Mouse (Mus musculus) kidney, adult 2 months (tissue): Measurements from ENCODE around the gene Lrp3. TPM values are rescaled to one million over a fixed set of nuclear protein-coding genes. Genes with fewer than 3 reads are reported as not detected.

Experiments
- DNase-seq: peaks from one replicate; pipeline ENCODE4 v3.0.0; 2021
- H3K27ac ChIP-seq: fragments of 200-500 bp; 2 replicates; pipeline ENCODE4 v1.5.1; 2012; ENCODE audit warnings: low read depth, low read length, control low read depth, inconsistent platforms; ENCODE audit not compliant: insufficient read depth
- H3K27me3 ChIP-seq: fragments of 200-500 bp; replicated peaks from 2 replicates; pipeline ENCODE4 v1.6.1; 2012; ENCODE audit warnings: mild to moderate bottlenecking, moderate library complexity, low read length, inconsistent platforms; ENCODE audit not compliant: control insufficient read depth, insufficient read depth
- H3K36me3 ChIP-seq: fragments of 200-500 bp; 2 replicates; pipeline ENCODE4 v1.6.1; 2012; ENCODE audit warnings: mild to moderate bottlenecking, moderate library complexity, low read length, inconsistent platforms; ENCODE audit not compliant: control insufficient read depth, insufficient read depth
- H3K4me1 ChIP-seq: fragments of 200-500 bp; 2 replicates; pipeline ENCODE4 v1.6.1; 2011; ENCODE audit warnings: low read length; ENCODE audit not compliant: control insufficient read depth, insufficient read depth
- H3K4me3 ChIP-seq: fragments of 200-500 bp; 2 replicates; pipeline ENCODE4 v1.5.1; 2011; ENCODE audit warnings: mild to moderate bottlenecking, low read depth, low read length, control low read depth; ENCODE audit not compliant: insufficient read depth
- CTCF ChIP-seq: fragments of 200-500 bp; conservative IDR thresholded peaks from 2 replicates; pipeline ENCODE4 v1.5.1; 2011; ENCODE audit warnings: low read depth, mild to moderate bottlenecking, control low read depth, low read length, moderate library complexity, mixed read lengths; ENCODE audit not compliant: insufficient read depth, insufficient read length
- POLR2A ChIP-seq: fragments of 200-500 bp; IDR thresholded peaks from one replicate; pipeline ENCODE4 v1.6.1; 2011; ENCODE audit warnings: low read depth, low read length, control low read depth
- WGBS: fragments of 180-500 bp; shearing (Covaris S2); methylation state at CpG from one replicate; pipeline ENCODE4 v1.1.7; 2018; 5-methylcytosine and 5-hydroxymethylcytosine counted together
- polyA plus RNA-seq: library from polyadenylated mRNA; depleted of rRNA; stranded (reverse); fragments of >200 nt; gene quantifications from 2 replicates; pipeline ENCODE4 v1.2.3, GENCODE M21; 2012

The Lrp3 gene
- polyA plus RNA-seq, 1 experiment: 19.7 TPM

GRCm38 (mm10) chr7:35235308-35235707, 20.0 kb upstream of the Lrp3 start:
- WGBS: 19% methylated on average over 9 of the region's 9 CpGs

GRCm38 (mm10) chr7:35234361-35235245, 19.3 kb upstream of the Lrp3 start:
- WGBS: under 1% methylated on average over 45 of the region's 45 CpGs
- H3K4me3 ChIP-seq: peak overlapping the region; percentile 80
- no peaks in the 10 kb centered on the region for H3K36me3 ChIP-seq
- DNase-seq: peak; percentile 99
- peaks cover 3% of the 10 kb centered on the region; the same call in 1 of the 2 replicates for H3K4me1 ChIP-seq
- TF ChIP-seq POLR2A (peak; percentile 38), CTCF (no peak)
- no peaks in the 10 kb centered on the region for H3K27me3 ChIP-seq
- H3K27ac ChIP-seq: peak overlapping the region; percentile 84

More at GRCm38 (mm10) chr7:35235308-35235707, 20.0 kb upstream of the Lrp3 start:
- Histone ChIP-seq H3K36me3 (no peaks in the 10 kb centered on the region), H3K27ac (peak overlapping the region; percentile 70; the same call in 1 of the 2 replicates), H3K27me3 (no peaks in the 10 kb centered on the region), H3K4me3 (peak overlapping the region; percentile 51), H3K4me1 (peaks cover 3% of the 10 kb centered on the region; the same call in 1 of the 2 replicates)
- TF ChIP-seq CTCF (no peak), POLR2A (no peak)
- DNase-seq: peak; percentile 70

DNA sequence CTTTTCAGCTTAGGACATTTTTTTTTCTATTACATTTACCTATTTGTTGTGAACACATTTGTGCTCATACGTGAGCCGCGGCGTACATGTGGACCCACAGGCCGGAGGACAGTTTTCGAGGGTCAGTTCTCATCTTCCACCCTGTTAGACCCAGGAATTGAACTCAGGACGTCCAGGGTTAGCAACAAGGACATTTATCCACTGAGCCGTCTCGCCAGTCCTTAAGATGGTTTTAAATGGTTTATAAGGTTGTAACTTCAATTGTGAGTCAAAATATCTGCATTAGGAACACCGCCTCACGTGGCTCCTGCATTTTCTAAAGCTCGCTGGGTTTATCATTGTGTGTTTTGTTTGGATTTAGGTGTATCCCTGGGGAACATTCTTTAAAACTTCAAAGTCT, 18.6 kb upstream of the Lrp3 start:
- Histone ChIP-seq H3K36me3 (no peaks in the 10 kb centered on the region), H3K27me3 (no peaks in the 10 kb centered on the region), H3K4me1 (peaks cover 3% of the 10 kb centered on the region; the same call in 1 of the 2 replicates), H3K4me3 (peak overlapping the region; percentile 52; the same call in 1 of the 2 replicates), H3K27ac (no peak overlapping the region)
- 75% methylated on average over 12 of the region's 12 CpGs for whole genome bisulfite sequencing
- no peak for DNase-seq
- TF ChIP-seq CTCF (no peak), POLR2A (no peak)

DNA sequence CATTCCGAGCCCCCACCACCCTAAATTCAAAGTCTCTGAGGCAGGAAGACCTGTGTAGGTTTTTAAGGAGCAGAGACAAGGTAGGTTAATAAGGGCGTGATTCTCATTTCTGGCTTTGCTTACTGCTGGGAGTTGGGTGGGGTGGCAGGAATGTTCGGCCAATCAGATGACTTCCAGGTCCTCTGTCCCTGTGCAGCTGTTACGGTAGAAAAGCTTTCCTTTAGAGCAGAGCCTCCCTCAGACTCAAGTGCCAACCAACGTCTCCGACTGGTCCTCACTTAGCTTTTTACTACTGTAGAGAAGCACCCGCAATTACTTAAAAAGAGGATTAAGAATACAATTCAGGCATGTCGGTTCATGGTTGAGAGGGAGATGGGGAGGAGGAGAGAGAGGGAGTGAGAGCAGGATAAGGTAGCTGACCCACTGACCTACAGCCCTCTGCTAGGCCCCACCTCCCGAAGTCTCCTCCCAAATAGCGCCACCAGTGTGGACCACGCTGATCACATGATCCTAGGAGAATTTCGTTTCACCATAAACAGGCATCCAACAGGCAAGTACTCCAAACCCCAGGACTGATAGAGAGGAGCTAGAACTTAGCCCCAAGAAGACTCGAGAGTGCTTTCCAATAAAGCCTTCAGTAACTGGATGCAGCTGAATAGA, 17.6 kb upstream of the Lrp3 start:
- peaks cover 3% of the 10 kb centered on the region; the same call in 1 of the 2 replicates for H3K4me1 ChIP-seq
- TF ChIP-seq CTCF (no peak), POLR2A (no peak)
- no peak overlapping the region for H3K27ac ChIP-seq
- H3K4me3 ChIP-seq: no peak overlapping the region
- DNase-seq: no peak
- H3K36me3 ChIP-seq: no peaks in the 10 kb centered on the region
- no peaks in the 10 kb centered on the region for H3K27me3 ChIP-seq
- 60% methylated on average over 13 of the region's 13 CpGs for WGBS

DNA sequence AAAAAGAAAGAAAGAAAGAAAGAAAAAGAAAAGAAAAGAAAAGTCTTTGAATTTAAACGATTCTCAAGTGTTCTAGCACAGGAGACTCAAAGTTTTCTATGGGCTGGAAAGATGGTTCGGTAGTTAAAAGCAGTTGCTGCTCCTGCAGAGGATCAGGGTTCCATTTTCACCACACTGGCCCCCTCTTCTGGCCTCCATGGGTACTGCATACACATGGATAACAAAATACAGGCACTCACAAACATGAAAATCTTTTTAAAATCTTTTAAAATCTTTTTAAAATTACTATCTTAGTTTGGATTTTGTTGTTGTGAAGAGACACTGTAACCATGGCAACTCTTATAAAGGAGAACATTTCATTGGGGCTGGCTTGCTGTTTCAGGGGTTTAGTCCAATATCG, 15.0 kb upstream of the Lrp3 start:
- H3K27ac ChIP-seq: no peak overlapping the region
- 85% methylated on average over 3 of the region's 3 CpGs for WGBS
- TF ChIP-seq POLR2A: no peak
- peak; percentile 35 for TF ChIP-seq CTCF
- H3K4me1 ChIP-seq: peaks cover under 1% of the 10 kb centered on the region; the same call in 1 of the 2 replicates
- no peak overlapping the region for H3K4me3 ChIP-seq
- no peaks in the 10 kb centered on the region for H3K27me3 ChIP-seq
- no peak for DNase-seq
- H3K36me3 ChIP-seq: no peaks in the 10 kb centered on the region

DNA sequence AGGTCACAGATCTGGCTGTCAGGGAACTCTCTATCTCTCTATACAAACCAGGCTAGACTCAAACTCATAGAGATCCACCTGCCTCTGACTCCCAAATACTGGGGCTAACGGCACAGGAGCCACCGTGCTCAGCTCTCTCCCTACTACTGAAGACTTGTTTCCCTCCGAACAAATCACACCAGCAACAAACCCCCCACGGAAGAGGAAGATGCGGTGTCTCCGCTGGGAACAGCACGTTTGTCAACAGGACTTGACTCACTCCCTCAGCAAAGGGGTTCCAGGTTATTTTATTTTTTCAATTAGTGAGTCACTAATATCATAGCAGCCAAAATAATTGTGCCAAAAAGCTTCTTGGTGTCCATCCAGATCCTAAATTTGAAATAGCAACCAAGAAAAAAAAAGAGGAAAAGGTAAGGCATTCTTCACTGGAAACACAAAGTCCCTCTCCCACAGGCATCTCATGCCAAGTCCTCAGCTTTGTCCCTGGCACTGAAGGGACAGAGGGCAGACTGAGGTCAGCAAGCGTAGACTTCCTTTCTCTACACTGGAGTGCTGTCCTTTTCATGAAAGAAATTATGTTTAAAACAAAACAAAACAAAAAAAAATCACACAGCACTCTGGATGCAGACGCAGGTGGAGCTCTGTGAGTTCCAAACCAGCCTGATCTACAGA, 5.5 kb upstream of the Lrp3 start:
- TF ChIP-seq CTCF (no peak), POLR2A (no peak)
- Histone ChIP-seq H3K36me3 (no peaks in the 10 kb centered on the region), H3K27ac (peak overlapping the region; percentile 47; the same call in 1 of the 2 replicates), H3K4me3 (no peak overlapping the region), H3K4me1 (no peaks in the 10 kb centered on the region), H3K27me3 (no peaks in the 10 kb centered on the region)
- WGBS: 55% methylated on average over 9 of the region's 9 CpGs
- peak; percentile 72 for DNase-seq
